Mouse (Mus musculus) heart, postnatal 0 days (tissue): Measurements from ENCODE around the gene Ptov1. TPM values are rescaled to one million over a fixed set of nuclear protein-coding genes. Genes with fewer than 3 reads are reported as not detected.
A peak's percentile ranks its signal among the peaks of the same experiment; 100 is the strongest.

ENCODE experiments used
- ATAC-seq: fragments of 200-750 bp; cut with Nextera tagmentation; 2 replicates; pipeline ENCODE4 v1.8.0; 2017; ENCODE audit warnings: low read depth, moderate number of reproducible peaks, moderate library complexity; ENCODE audit not compliant: insufficient read depth
- DNase-seq: peaks from one replicate; pipeline ENCODE4 v3.0.0-alpha.2; 2016; ENCODE audit warnings: low spot score
- H3K27ac ChIP-seq: fragments of 300-500 bp; sonication (generic); 2 replicates; pipeline ENCODE4 v1.5.1; 2014; ENCODE audit warnings: low read depth, mild to moderate bottlenecking
- H3K27me3 ChIP-seq: fragments of 300-500 bp; sonication (generic); 2 replicates; pipeline ENCODE4 v1.6.1; 2014; ENCODE audit warnings: low read length, mixed read lengths; ENCODE audit not compliant: control insufficient read depth, insufficient read depth
- H3K36me3 ChIP-seq: fragments of 300-500 bp; sonication (generic); replicated peaks from 2 replicates; pipeline ENCODE4 v1.6.1; 2014; ENCODE audit warnings: low read length, mixed read lengths; ENCODE audit not compliant: control insufficient read depth, insufficient read depth
- H3K4me1 ChIP-seq: fragments of 300-500 bp; sonication (generic); 2 replicates; pipeline ENCODE4 v1.6.1; 2014; ENCODE audit warnings: antibody characterized with exemption; ENCODE audit not compliant: control insufficient read depth, insufficient read depth
- H3K4me2 ChIP-seq: fragments of 300-500 bp; sonication (generic); 2 replicates; pipeline ENCODE4 v1.6.1; 2014; ENCODE audit warnings: low read depth, mild to moderate bottlenecking, low read length, moderate library complexity
- H3K4me3 ChIP-seq: fragments of 300-500 bp; sonication (generic); 2 replicates; pipeline ENCODE4 v1.5.1; 2014; ENCODE audit warnings: low read depth, low read length
- H3K9ac ChIP-seq: fragments of 300-500 bp; sonication (generic); replicated peaks from 2 replicates; pipeline ENCODE4 v1.6.1; 2014; ENCODE audit warnings: low read depth, low read length, mixed read lengths
- H3K9me3 ChIP-seq: fragments of 300-500 bp; sonication (generic); replicated peaks from 2 replicates; pipeline ENCODE4 v1.6.1; 2016; ENCODE audit warnings: low read length; ENCODE audit not compliant: control insufficient read depth
- CTCF ChIP-seq: IDR thresholded peaks from 2 replicates; pipeline ENCODE4 v1.5.1; 2016; ENCODE audit warnings: antibody characterized with exemption, control low read depth, low read depth
- EP300 ChIP-seq: IDR thresholded peaks from 2 replicates; pipeline ENCODE4 v1.6.1; 2016; ENCODE audit warnings: antibody characterized with exemption, low read depth
- WGBS: fragments of 180-500 bp; shearing (Covaris S2); extraction: QIAGEN DNeasy Blood & Tissue Kit; methylation state at CpG from one replicate; pipeline ENCODE4 v1.1.7; 2014; 5-methylcytosine and 5-hydroxymethylcytosine counted together
- polyA plus RNA-seq: library from polyadenylated mRNA; unstranded; fragments of >200 nt; fragmentation: Nextera tagmentation; extraction: Ambion mirVana; gene quantifications from 2 replicates; pipeline ENCODE4 v1.2.1, GENCODE M21; 2015
- total RNA-seq: library from RNA; depleted of rRNA; stranded (reverse); fragments of >200 nt; gene quantifications from 2 replicates; pipeline ENCODE4 v1.2.3, GENCODE M21; 2014; ENCODE audit warnings: low replicate concordance; rRNA removed

Ptov1 gene
- 335 and 364 TPM in 2 replicates for total RNA-seq
- polyA plus RNA-seq: 246 and 248 TPM in 2 replicates

- Histone ChIP-seq H3K27me3 (no peaks in the 10 kb centered on the region), H3K4me1 (peaks cover 42% of the 10 kb centered on the region), H3K9me3 (no peaks in the 10 kb centered on the region), H3K9ac (peak within 1 kb of the TSS; percentile 96), H3K27ac (peak within 1 kb of the TSS; percentile 100), H3K36me3 (peaks cover 5% of the 10 kb centered on the region; the same call in 1 of the 2 replicates), H3K4me2 (peak within 1 kb of the TSS; percentile 83), H3K4me3 (peak within 1 kb of the TSS; percentile 99)
- peak; percentile 100 for DNase-seq
- peak; percentile 89 for ATAC-seq
- TF ChIP-seq CTCF (no peak), EP300 (peak; percentile 4; the same call in 1 of the 2 replicates)
- 4% methylated on average over 29 of the region's 29 CpGs for WGBS
These were observed at the start of gene Ptov1 for GRCm38 (mm10) chr7:44869697-44870528. Gene Ptov1, minus strand, starts transcription at chr7:44869788.

GRCm38 (mm10) chr7:44919127-44919526, 49.5 kb upstream of the Ptov1 start:
- Histone ChIP-seq H3K27ac (no peak overlapping the region), H3K9ac (no peak overlapping the region), H3K27me3 (no peaks in the 10 kb centered on the region), H3K4me1 (no peaks in the 10 kb centered on the region), H3K36me3 (peaks cover 36% of the 10 kb centered on the region), H3K4me3 (no peak overlapping the region), H3K4me2 (no peak overlapping the region), H3K9me3 (no peaks in the 10 kb centered on the region)
- ATAC-seq: no peak
- TF ChIP-seq EP300: no peak
- TF ChIP-seq CTCF: no peak
- DNase-seq: no peak
- WGBS: 91% methylated on average over 5 of the region's 5 CpGs

- Histone ChIP-seq H3K36me3 (peaks cover 37% of the 10 kb centered on the region), H3K4me2 (no peak overlapping the region), H3K9ac (no peak overlapping the region; the same call in 1 of the 2 replicates), H3K9me3 (no peaks in the 10 kb centered on the region), H3K27me3 (no peaks in the 10 kb centered on the region), H3K27ac (no peak overlapping the region), H3K4me3 (no peak overlapping the region), H3K4me1 (no peaks in the 10 kb centered on the region)
- TF ChIP-seq CTCF (no peak), EP300 (no peak)
- DNase-seq (no peak), ATAC-seq (no peak; the same call in 1 of the 2 replicates)
- 55% methylated on average over 3 of the region's 3 CpGs for WGBS
These were observed 48.6 kb upstream of the Ptov1 start for GRCm38 (mm10) chr7:44918219-44918618.

GRCm38 (mm10) chr7:44916881-44917280, 47.3 kb upstream of the Ptov1 start:
- WGBS: 86% methylated on average over 4 of the region's 4 CpGs
- ATAC-seq (no peak), DNase-seq (no peak)
- H3K4me1 ChIP-seq: no peaks in the 10 kb centered on the region
- TF ChIP-seq EP300 (no peak), CTCF (no peak)
- peaks cover 39% of the 10 kb centered on the region for H3K36me3 ChIP-seq
- no peak overlapping the region for H3K9ac ChIP-seq
- H3K4me2 ChIP-seq: no peak overlapping the region
- no peak overlapping the region for H3K27ac ChIP-seq
- no peaks in the 10 kb centered on the region for H3K9me3 ChIP-seq
- H3K27me3 ChIP-seq: no peaks in the 10 kb centered on the region
- no peak overlapping the region for H3K4me3 ChIP-seq

GRCm38 (mm10) chr7:44916191-44916590, 46.6 kb upstream of the Ptov1 start:
- ATAC-seq (no peak), DNase-seq (no peak)
- Histone ChIP-seq H3K9ac (no peak overlapping the region), H3K36me3 (peaks cover 41% of the 10 kb centered on the region), H3K4me2 (no peak overlapping the region), H3K4me1 (no peaks in the 10 kb centered on the region), H3K4me3 (no peak overlapping the region), H3K9me3 (no peaks in the 10 kb centered on the region), H3K27me3 (no peaks in the 10 kb centered on the region), H3K27ac (no peak overlapping the region)
- TF ChIP-seq EP300: no peak
- no peak for TF ChIP-seq CTCF
- 73% methylated on average over 6 of the region's 6 CpGs for WGBS

DNA sequence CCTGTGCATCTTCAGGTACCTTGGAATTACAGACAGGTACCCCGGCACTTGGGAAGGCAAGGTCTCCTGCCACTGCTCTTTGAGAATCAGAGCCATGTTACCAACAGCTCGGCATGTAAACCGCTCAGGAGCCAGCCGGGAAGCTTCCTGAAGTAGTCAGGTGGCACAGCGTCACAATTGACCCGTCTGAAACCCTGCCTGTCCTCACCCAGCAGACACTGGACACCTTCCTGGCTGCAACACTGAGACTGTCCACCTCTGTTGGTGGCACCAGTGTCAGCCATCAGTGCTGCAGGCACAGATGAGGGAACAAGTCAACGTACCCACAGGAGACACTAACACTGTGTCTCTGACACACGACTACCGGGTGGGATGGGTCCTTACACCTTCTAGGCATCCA, 45.7 kb upstream of the Ptov1 start:
- 88% methylated on average over 9 of the region's 9 CpGs for WGBS
- DNase-seq (no peak), ATAC-seq (no peak)
- H3K9me3 ChIP-seq: no peaks in the 10 kb centered on the region
- no peak overlapping the region for H3K9ac ChIP-seq
- no peaks in the 10 kb centered on the region for H3K4me1 ChIP-seq
- no peaks in the 10 kb centered on the region for H3K27me3 ChIP-seq
- no peak overlapping the region for H3K4me3 ChIP-seq
- no peak overlapping the region for H3K4me2 ChIP-seq
- no peak for TF ChIP-seq CTCF
- no peak for TF ChIP-seq EP300
- H3K27ac ChIP-seq: no peak overlapping the region
- H3K36me3 ChIP-seq: peaks cover 48% of the 10 kb centered on the region
